Mouse (Mus musculus) olfactory bulb, adult 2 months (tissue): ENCODE results near the gene Gm21887.
"Not testable (repeated sequence)": the region's sequence is repeated elsewhere in the genome, so short reads cannot be mapped to it uniquely, and the experiment has no call there.

Experiments used
- CTCF ChIP-seq: fragments of 200-500 bp; IDR thresholded peaks from 2 replicates; pipeline ENCODE4 v1.5.1; 2012; ENCODE audit warnings: low read depth, mild to moderate bottlenecking, low read length, moderate library complexity; ENCODE audit not compliant: insufficient read depth
- POLR2A ChIP-seq: fragments of 200-500 bp; IDR thresholded peaks from 2 replicates; pipeline ENCODE4 v1.6.1; 2012; ENCODE audit warnings: mild to moderate bottlenecking, low read depth, low read length, moderate library complexity; ENCODE audit not compliant: insufficient read depth

GRCm38 (mm10) chrX:170018571-170019218 is 9.2 kb downstream of the Gm21887 start:
- not testable (repeated sequence) for TF ChIP-seq CTCF, POLR2A
